In genomic region chr17:75372371-75372770, GRCm38 (mm10) we compare ENCODE assay signal across 8 mouse cellular contexts.
DNase-seq lines count a peak whose midpoint lies in the region; ATAC-seq and TF ChIP-seq lines count a peak whose summit lies in the region.
"Had no signal": no experiment of that assay in that cellular context is flagged by ENCODE, and none has a peak within 500 bp of the region (broad histone marks: within the 10 kb centered on the region; RNA-seq: fewer than 3 reads in every experiment).

No protein-coding gene starts in this region.

- no peaks in the 10 kb centered on the region for H3K4me1 ChIP-seq in kidney, adult 2 months (ENCODE audit: control insufficient read depth, insufficient read depth, low read length)
- no peaks in the 10 kb centered on the region for H3K4me1 ChIP-seq in kidney, embryonic 15.5 days
- H3K4me1 ChIP-seq in MEL (ENCODE audit: control insufficient read depth in 1 of 2, insufficient read depth in 2 of 2, low read length in 2 of 2) = no peaks in the 10 kb centered on the region
- H3K4me1 ChIP-seq in bone marrow macrophage, adult 2 months (ENCODE audit: control insufficient read depth, insufficient read depth, low read length) = no peaks in the 10 kb centered on the region
- 0 out of 2 replicates have a peak, but pooled peaks cover 5% of the 10 kb centered on the region for H3K4me1 ChIP-seq in heart, postnatal 0 days (ENCODE audit: control insufficient read depth, insufficient read depth)

- no peak overlapping the region for H3K4me3 ChIP-seq in kidney, adult 2 months (ENCODE audit: insufficient read depth, low read depth, low read length)
- no peak overlapping the region for H3K4me3 ChIP-seq in kidney, embryonic 15.5 days (replicated peaks)
- no peak overlapping the region for H3K4me3 ChIP-seq in MEL (ENCODE audit: control insufficient read depth in 1 of 2, insufficient read depth in 1 of 2, low read depth in 2 of 2, low read length in 2 of 2)
- no peak overlapping the region for H3K4me3 ChIP-seq in bone marrow macrophage, adult 2 months (ENCODE audit: insufficient read depth, low read length)
- H3K4me3 ChIP-seq in heart, postnatal 0 days (ENCODE audit: low read depth, low read length) = no peak overlapping the region

- TF ChIP-seq POLR2A in kidney, adult 2 months (IDR thresholded peaks at IDR 0.05; ENCODE audit: low read depth, low read length) = no peak
- TF ChIP-seq POLR2A in MEL (IDR thresholded peaks at IDR 0.05; ENCODE audit: control insufficient read depth in 1 of 2, insufficient read depth in 1 of 2, low read depth in 1 of 2, low read length in 2 of 2, poor library complexity in 1 of 2) = no peak
- no peak for TF ChIP-seq POLR2A in bone marrow macrophage, adult 2 months (IDR thresholded peaks at IDR 0.05; ENCODE audit: borderline replicate concordance, low read depth, low read length)

- peak; percentile 57 for TF ChIP-seq RAD21 in MEL (IDR thresholded peaks at IDR 0.05; ENCODE audit: low read depth, low read length)

- TF ChIP-seq EP300 in MEL (IDR thresholded peaks at IDR 0.05; ENCODE audit: low read depth in 1 of 2, low read length in 2 of 2) = no peak
- TF ChIP-seq EP300 in heart, postnatal 0 days (IDR thresholded peaks at IDR 0.05; ENCODE audit: low read depth) = no peak

- H3K27ac ChIP-seq in kidney, adult 2 months (ENCODE audit: insufficient read depth, low read depth, low read length) = no peak overlapping the region
- no peak overlapping the region for H3K27ac ChIP-seq in kidney, embryonic 15.5 days
- no peak overlapping the region for H3K27ac ChIP-seq in MEL (ENCODE audit: control insufficient read depth, low read depth, low read length)
- H3K27ac ChIP-seq in bone marrow macrophage, adult 2 months (ENCODE audit: insufficient read depth, low read depth, low read length) = no peak overlapping the region
- no peak overlapping the region for H3K27ac ChIP-seq in heart, postnatal 0 days (ENCODE audit: low read depth)
- H3K27ac ChIP-seq: macrophage had no signal

- 66% methylated on average over 3 of the region's 3 CpGs for WGBS in kidney, adult 2 months
- WGBS in kidney, embryonic 15.5 days = 64% methylated on average over 3 of the region's 3 CpGs
- WGBS in heart, postnatal 0 days = 52% methylated on average over 3 of the region's 3 CpGs

- H3K36me3 ChIP-seq in kidney, adult 2 months (ENCODE audit: control insufficient read depth, insufficient read depth, low read length) = no peaks in the 10 kb centered on the region
- H3K36me3 ChIP-seq in kidney, embryonic 15.5 days = peaks cover 7% of the 10 kb centered on the region; the same call in 1 of the 2 replicates
- no peaks in the 10 kb centered on the region for H3K36me3 ChIP-seq in MEL (ENCODE audit: control insufficient read depth in 1 of 2, insufficient read depth in 2 of 2, low read length in 2 of 2)
- H3K36me3 ChIP-seq in heart, postnatal 0 days (replicated peaks; ENCODE audit: control insufficient read depth, insufficient read depth, low read length) = no peaks in the 10 kb centered on the region

- no peak overlapping the region for H3K9ac ChIP-seq in kidney, embryonic 15.5 days
- no peak overlapping the region for H3K9ac ChIP-seq in MEL (ENCODE audit: control insufficient read depth, low read depth, low read length, poor library complexity, severe bottlenecking)
- H3K9ac ChIP-seq in heart, postnatal 0 days (replicated peaks; ENCODE audit: low read depth, low read length) = no peak overlapping the region

- peak; percentile 40 for DNase-seq in kidney, adult 2 months
- peak; percentile 49 for DNase-seq in MEL (ENCODE audit: low read depth, low spot score)
- no peak for DNase-seq in heart, postnatal 0 days (ENCODE audit: low spot score)
- DNase-seq in lung, adult 18-20 months = peak; percentile 41 to 52
- peak; percentile 58 to 79 for DNase-seq in spleen, postnatal 10 days (ENCODE audit: low spot score in 2 of 2)

- no peak overlapping the region for H3K4me2 ChIP-seq in kidney, embryonic 15.5 days
- H3K4me2 ChIP-seq in heart, postnatal 0 days (ENCODE audit: low read depth, low read length) = no peak overlapping the region

- H3K79me2 ChIP-seq in MEL (ENCODE audit: control insufficient read depth, insufficient read depth, low read length, poor library complexity) = no peaks in the 10 kb centered on the region

- H3K9me3 ChIP-seq in kidney, embryonic 15.5 days (replicated peaks) = no peaks in the 10 kb centered on the region
- no peaks in the 10 kb centered on the region for H3K9me3 ChIP-seq in MEL (replicated peaks; ENCODE audit: insufficient read depth, low read length)
- no peaks in the 10 kb centered on the region for H3K9me3 ChIP-seq in heart, postnatal 0 days (replicated peaks; ENCODE audit: control insufficient read depth, low read length)

- no peaks in the 10 kb centered on the region for H3K27me3 ChIP-seq in kidney, adult 2 months (replicated peaks; ENCODE audit: control insufficient read depth, insufficient read depth, low read length)
- H3K27me3 ChIP-seq in kidney, embryonic 15.5 days = no peaks in the 10 kb centered on the region
- H3K27me3 ChIP-seq in MEL (ENCODE audit: control insufficient read depth in 1 of 2, insufficient read depth in 2 of 2, low read length in 2 of 2) = no peaks in the 10 kb centered on the region; a peak in 1 of 4 replicates
- H3K27me3 ChIP-seq in heart, postnatal 0 days (ENCODE audit: control insufficient read depth, insufficient read depth, low read length) = no peaks in the 10 kb centered on the region

- ATAC-seq in kidney, embryonic 15.5 days (replicated peaks; ENCODE audit: low FRiP score) = no peak
- no peak for ATAC-seq in heart, postnatal 0 days (ENCODE audit: insufficient read depth, low read depth)

- peak; percentile 78 for TF ChIP-seq CTCF in kidney, adult 2 months (conservative IDR thresholded peaks at IDR 0.05; ENCODE audit: insufficient read depth, insufficient read length, low read depth, low read length)
- peak; percentile 63 to 71 (median 66) for TF ChIP-seq CTCF in MEL (IDR thresholded peaks at IDR 0.05 in 2 of 3, conservative IDR thresholded peaks at IDR 0.05 in 1 of 3; ENCODE audit: control insufficient read depth in 1 of 3, insufficient read depth in 1 of 3, low read depth in 2 of 3, low read length in 3 of 3, poor library complexity in 1 of 3, severe bottlenecking in 1 of 3)
- TF ChIP-seq CTCF in bone marrow macrophage, adult 2 months (IDR thresholded peaks at IDR 0.05; ENCODE audit: low read depth, low read length) = peak; percentile 72
- TF ChIP-seq CTCF in heart, postnatal 0 days (IDR thresholded peaks at IDR 0.05; ENCODE audit: low read depth) = peak; percentile 79

TF ChIP-seq in MEL, 35 proteins besides CTCF, POLR2A, EP300 and RAD21:
- TF ChIP-seq SMC3 (IDR thresholded peaks at IDR 0.05; ENCODE audit: low read depth, low read length) (peak; percentile 49), NELFE (IDR thresholded peaks at IDR 0.05; ENCODE audit: low read depth, low read length) (no peak), ZC3H11A (IDR thresholded peaks at IDR 0.05; ENCODE audit: low read depth, low read length) (0 out of 2 replicates have a peak, but pooled peaks have one; percentile 32)
